Mouse (Mus musculus) ES-E14 (cell line): ENCODE data around the gene Rorb. TPM values are rescaled to one million over a fixed set of nuclear protein-coding genes. Genes with fewer than 3 reads are reported as not detected.

Experiments used
- DNase-seq: peaks from one replicate; pipeline ENCODE4 v3.0.0-alpha.2; 2013; ENCODE audit warnings: low read depth, low spot score
- H3K27ac ChIP-seq: 2 replicates; pipeline ENCODE4 v1.5.1; 2012; ENCODE audit warnings: low read depth, mild to moderate bottlenecking, low read length, moderate library complexity, mixed read lengths; ENCODE audit not compliant: poor library complexity, insufficient read depth, severe bottlenecking
- H3K36me3 ChIP-seq: 2 replicates; pipeline ENCODE4 v1.6.1; 2012; ENCODE audit warnings: mild to moderate bottlenecking, low read length, moderate library complexity, mixed read lengths; ENCODE audit not compliant: control insufficient read depth, poor library complexity, insufficient read depth, severe bottlenecking
- H3K4me1 ChIP-seq, 2 experiments: fragments of 150-350 bp in 1 of 2; sonication (generic) in 1 of 2; 2 replicates each; pipeline ENCODE4 v1.6.1; 2012; ENCODE audit warnings: low read length in 2 of 2, mild to moderate bottlenecking in 1 of 2, mixed read lengths in 1 of 2; ENCODE audit not compliant: control insufficient read depth in 2 of 2, insufficient read depth in 2 of 2, poor library complexity in 1 of 2
- H3K4me3 ChIP-seq, 2 experiments: fragments of 150-350 bp in 1 of 2; sonication (generic) in 1 of 2; 2 replicates each; pipeline ENCODE4 v1.5.1; 2012; ENCODE audit warnings: low read length in 2 of 2, low read depth in 1 of 2, mild to moderate bottlenecking in 1 of 2, mixed read lengths in 1 of 2; ENCODE audit not compliant: insufficient read depth in 1 of 2, poor library complexity in 1 of 2, severe bottlenecking in 1 of 2
- H3K9ac ChIP-seq: 2 replicates; pipeline ENCODE4 v1.6.1; 2012; ENCODE audit warnings: low read depth, mild to moderate bottlenecking, low read length, mixed read lengths; ENCODE audit not compliant: poor library complexity, insufficient read depth, severe bottlenecking
- H3K9me3 ChIP-seq: fragments of 150-350 bp; sonication (generic); 2 replicates; pipeline ENCODE4 v1.6.1; 2012; ENCODE audit warnings: low read depth, mild to moderate bottlenecking, low read length; ENCODE audit not compliant: control insufficient read depth, insufficient read depth
- CHD2 ChIP-seq: IDR thresholded peaks from 2 replicates; pipeline ENCODE4 v1.6.1; 2014; ENCODE audit warnings: mild to moderate bottlenecking, low read depth, low read length, inconsistent platforms
- HCFC1 ChIP-seq: IDR thresholded peaks from 2 replicates; pipeline ENCODE4 v1.6.1; 2012; ENCODE audit warnings: low read length, inconsistent platforms, borderline replicate concordance; ENCODE audit not compliant: insufficient read depth
- MAFK ChIP-seq: IDR thresholded peaks from 2 replicates; pipeline ENCODE4 v1.6.1; 2014; ENCODE audit warnings: mild to moderate bottlenecking, low read depth, low read length, inconsistent platforms; ENCODE audit not compliant: insufficient read depth
- ZC3H11A ChIP-seq: IDR thresholded peaks from 2 replicates; pipeline ENCODE4 v1.6.1; 2012; ENCODE audit warnings: low read depth, mild to moderate bottlenecking, inconsistent platforms, low read length, borderline replicate concordance
- ZNF384 ChIP-seq: IDR thresholded peaks from 2 replicates; pipeline ENCODE4 v1.6.1; 2012; ENCODE audit warnings: low read depth, low read length, inconsistent platforms
- in situ Hi-C, 2 experiments: fragments of 600-800 bp; cut with MboI; formaldehyde crosslinking; loops; one replicate each; pipeline ENCODE4 v1.15.1; 2025; ENCODE audit warnings: low sequenced_read_pairs in 2 of 2, inconsistent platforms in 1 of 2; ENCODE audit not compliant: unreplicated experiment in 2 of 2
- total RNA-seq: library from RNA; depleted of rRNA; stranded (reverse); fragments of 300-350 nt; gene quantifications from 2 replicates; pipeline ENCODE4 v1.2.3, GENCODE M21; 2012

The Rorb gene
- total RNA-seq, 1 experiment = 0.13 TPM

GRCm38 (mm10) chr19:18945265-18945664 is 165.7 kb downstream of the Rorb start:
- H3K9me3 ChIP-seq = no peaks in the 10 kb centered on the region
- no peaks in the 10 kb centered on the region for H3K36me3 ChIP-seq
- in situ Hi-C loops = no loop called here
- H3K4me3 ChIP-seq = no peak overlapping the region
- DNase-seq = no peak
- TF ChIP-seq ZNF384 (no peak), ZC3H11A (no peak), MAFK (no peak), HCFC1 (no peak), CHD2 (no peak)
- no peak overlapping the region for H3K27ac ChIP-seq
- no peak overlapping the region for H3K9ac ChIP-seq
- H3K4me1 ChIP-seq = no peaks in the 10 kb centered on the region

GRCm38 (mm10) chr19:18941391-18941790 is 169.6 kb downstream of the Rorb start:
- no peak for TF ChIP-seq ZC3H11A
- TF ChIP-seq MAFK = no peak
- no peak for TF ChIP-seq ZNF384
- TF ChIP-seq HCFC1 = no peak
- TF ChIP-seq CHD2 = no peak
- H3K9ac ChIP-seq = no peak overlapping the region

GRCm38 (mm10) chr19:18911755-18912340 is 199.1 kb downstream of the Rorb start:
- no peak overlapping the region for H3K4me3 ChIP-seq
- H3K9me3 ChIP-seq = no peaks in the 10 kb centered on the region
- no peak overlapping the region for H3K27ac ChIP-seq
- H3K4me1 ChIP-seq = no peaks in the 10 kb centered on the region
- no peak for DNase-seq
- no peak for TF ChIP-seq ZNF384
- TF ChIP-seq CHD2 = no peak
- no peak for TF ChIP-seq HCFC1
- TF ChIP-seq ZC3H11A = no peak
- no peak for TF ChIP-seq MAFK
- H3K9ac ChIP-seq = no peak overlapping the region
- H3K36me3 ChIP-seq = no peaks in the 10 kb centered on the region
- in situ Hi-C loops = no loop called here

More at GRCm38 (mm10) chr19:18941391-18941790, 169.6 kb downstream of the Rorb start:
- Histone ChIP-seq H3K27ac (no peak overlapping the region), H3K9me3 (no peaks in the 10 kb centered on the region), H3K4me1 (no peaks in the 10 kb centered on the region), H3K36me3 (no peaks in the 10 kb centered on the region), H3K4me3 (no peak overlapping the region)
- no peak for DNase-seq
- in situ Hi-C loops = no loop called here

- no peak overlapping the region for H3K9ac ChIP-seq
- in situ Hi-C loops = no loop called here
- H3K4me3 ChIP-seq = no peak overlapping the region
- no peak for DNase-seq
- TF ChIP-seq CHD2 (no peak), ZC3H11A (no peak), ZNF384 (no peak), HCFC1 (no peak), MAFK (no peak)
- no peaks in the 10 kb centered on the region for H3K36me3 ChIP-seq
- H3K9me3 ChIP-seq = no peaks in the 10 kb centered on the region
- no peak overlapping the region for H3K27ac ChIP-seq
- no peaks in the 10 kb centered on the region for H3K4me1 ChIP-seq
These were observed 201.4 kb downstream of the Rorb start for GRCm38 (mm10) chr19:18909641-18910040.

GRCm38 (mm10) chr19:18905511-18905910 is 205.5 kb downstream of the Rorb start:
- TF ChIP-seq ZNF384 (no peak), CHD2 (no peak), MAFK (no peak)
- in situ Hi-C loops = no loop called here
- H3K36me3 ChIP-seq = no peaks in the 10 kb centered on the region
- H3K4me1 ChIP-seq = no peaks in the 10 kb centered on the region
- no peak overlapping the region for H3K27ac ChIP-seq
- no peaks in the 10 kb centered on the region for H3K9me3 ChIP-seq
- no peak for DNase-seq
- H3K9ac ChIP-seq = no peak overlapping the region
- H3K4me3 ChIP-seq = no peak overlapping the region
